Comparison of ENCODE assay signal across 8 mouse cellular contexts in the genomic region with DNA sequence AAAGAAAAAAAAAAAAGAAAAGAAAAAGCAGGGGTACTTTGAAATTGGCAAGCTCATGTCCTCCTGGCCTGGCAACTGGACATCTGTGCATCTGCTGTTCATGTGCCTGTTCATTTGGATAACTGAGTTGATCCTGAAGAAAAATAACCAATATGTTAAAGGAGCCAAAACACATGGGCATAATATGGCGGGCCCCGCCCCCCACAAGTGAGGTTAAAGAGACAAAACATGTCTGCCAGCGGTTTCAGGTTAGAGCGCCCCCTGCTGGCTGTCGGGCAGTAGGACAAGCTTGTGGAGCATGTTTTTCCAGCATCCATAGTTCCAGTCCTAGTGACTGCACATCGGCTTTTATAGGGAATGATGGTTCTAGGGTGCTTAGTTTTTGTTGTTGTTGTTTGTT. TPM values are rescaled to one million over a fixed set of nuclear protein-coding genes. Genes with fewer than 3 reads are reported as not detected.
DNase-seq lines count a peak whose midpoint lies in the region; ATAC-seq lines count a peak whose summit lies in the region.

No protein-coding gene starts in this region.

- H3K4me2 ChIP-seq in midbrain, embryonic 13.5 days (replicated peaks) = no peak overlapping the region
- peak overlapping the region; percentile 96 for H3K4me2 ChIP-seq in liver, embryonic 15.5 days

- H3K27ac ChIP-seq in midbrain, embryonic 10.5 days (replicated peaks) = no peak overlapping the region
- no peak overlapping the region for H3K27ac ChIP-seq in midbrain, embryonic 13.5 days
- H3K27ac ChIP-seq in liver, embryonic 15.5 days (replicated peaks) = peak overlapping the region; percentile 100

- peaks cover 39% of the 10 kb centered on the region for H3K36me3 ChIP-seq in midbrain, embryonic 10.5 days
- H3K36me3 ChIP-seq in midbrain, embryonic 13.5 days = peaks cover 42% of the 10 kb centered on the region
- peaks cover 46% of the 10 kb centered on the region for H3K36me3 ChIP-seq in liver, embryonic 15.5 days (replicated peaks)

- no peak overlapping the region for H3K4me3 ChIP-seq in midbrain, embryonic 10.5 days
- no peak overlapping the region for H3K4me3 ChIP-seq in midbrain, embryonic 13.5 days (replicated peaks)
- peak overlapping the region; percentile 82; the same call in 1 of the 2 replicates for H3K4me3 ChIP-seq in liver, embryonic 15.5 days (replicated peaks)

- intact Hi-C loops in heart, postnatal 14 days (cut with DNase I) = no loop called here

- peaks cover 21% of the 10 kb centered on the region for H3K4me1 ChIP-seq in midbrain, embryonic 10.5 days
- H3K4me1 ChIP-seq in midbrain, embryonic 13.5 days (replicated peaks) = peaks cover 14% of the 10 kb centered on the region
- H3K4me1 ChIP-seq in liver, embryonic 15.5 days (replicated peaks) = peaks cover 56% of the 10 kb centered on the region

- H3K27me3 ChIP-seq in midbrain, embryonic 10.5 days (ENCODE audit: low read depth, poor library complexity, severe bottlenecking) = peaks cover 16% of the 10 kb centered on the region; the same call in 1 of the 2 replicates
- H3K27me3 ChIP-seq in midbrain, embryonic 13.5 days = no peaks in the 10 kb centered on the region
- no peaks in the 10 kb centered on the region for H3K27me3 ChIP-seq in liver, embryonic 15.5 days

- H3K9me3 ChIP-seq in midbrain, embryonic 10.5 days (replicated peaks) = no peaks in the 10 kb centered on the region
- no peaks in the 10 kb centered on the region for H3K9me3 ChIP-seq in midbrain, embryonic 13.5 days
- H3K9me3 ChIP-seq in liver, embryonic 15.5 days (replicated peaks) = no peaks in the 10 kb centered on the region

- peak; percentile 80 for DNase-seq in midbrain, embryonic 10.5 days (ENCODE audit: low spot score)
- peak; percentile 92 for DNase-seq in R1 (ENCODE audit: low read depth, low spot score)
- peak; percentile 60 for DNase-seq in cerebellum, adult 9-11 months
- DNase-seq in heart, postnatal 14 days = peak; percentile 68 to 78
- DNase-seq in retina, embryonic 14.5 days (ENCODE audit: low spot score) = peak; percentile 79

- WGBS in midbrain, embryonic 10.5 days = 18% methylated on average over 6 of the region's 6 CpGs
- WGBS in midbrain, embryonic 13.5 days = 26% methylated on average over 6 of the region's 6 CpGs
- 13% methylated on average over 6 of the region's 6 CpGs for WGBS in liver, embryonic 15.5 days (ENCODE audit: insufficient replicate concordance)

- no peak for ATAC-seq in midbrain, embryonic 13.5 days
- no peak for ATAC-seq in liver, embryonic 15.5 days (ENCODE audit: insufficient read depth)
- ATAC-seq in frontal cortex, adult (ENCODE audit: low TSS enrichment) = no peak

- H3K9ac ChIP-seq in midbrain, embryonic 13.5 days (replicated peaks) = no peak overlapping the region
- no peak overlapping the region for H3K9ac ChIP-seq in liver, embryonic 15.5 days

RNA-seq across cellular contexts. Expression of a gene that starts 2.8 kb away (rescaled TPM):
- 339 and 342 TPM in 2 replicates for polyA plus RNA-seq in midbrain, embryonic 10.5 days (2016; fragmentation: Nextera tagmentation; extraction: Ambion mirVana)
- 337 and 346 TPM in 2 replicates for polyA plus RNA-seq in midbrain, embryonic 13.5 days (2015; fragmentation: Nextera tagmentation; extraction: Ambion mirVana)
- total RNA-seq in heart, postnatal 14 days (2021) = 100 to 1,000 TPM; 125 to 126 TPM
- 409 and 415 TPM in 2 replicates for polyA plus RNA-seq in liver, embryonic 15.5 days (2015; fragmentation: Nextera tagmentation; extraction: Ambion mirVana)

RNA-seq across cellular contexts. Expression of a gene that starts 19.2 kb away (rescaled TPM):
- polyA plus RNA-seq in midbrain, embryonic 10.5 days (2016; fragmentation: Nextera tagmentation; extraction: Ambion mirVana) = 45.1 and 47.0 TPM in 2 replicates
- 55.1 and 63.8 TPM in 2 replicates for polyA plus RNA-seq in midbrain, embryonic 13.5 days (2015; fragmentation: Nextera tagmentation; extraction: Ambion mirVana)
- total RNA-seq in heart, postnatal 14 days (2021) = 10 to 100 TPM; 12.5 to 13.3 TPM
- 15.0 and 15.7 TPM in 2 replicates for polyA plus RNA-seq in liver, embryonic 15.5 days (2015; fragmentation: Nextera tagmentation; extraction: Ambion mirVana)

RNA-seq across cellular contexts. Expression of a gene that starts 34.5 kb away (rescaled TPM):
- 8.9 and 15.1 TPM in 2 replicates for polyA plus RNA-seq in midbrain, embryonic 10.5 days (2016; fragmentation: Nextera tagmentation; extraction: Ambion mirVana)
- polyA plus RNA-seq in midbrain, embryonic 13.5 days (2015; fragmentation: Nextera tagmentation; extraction: Ambion mirVana) = 43.6 and 44.0 TPM in 2 replicates
- 1 to 10 TPM; 1.5 to 1.7 TPM for total RNA-seq in heart, postnatal 14 days (2021)
- polyA plus RNA-seq in liver, embryonic 15.5 days (2015; fragmentation: Nextera tagmentation; extraction: Ambion mirVana) = not detected in 2 replicates

RNA-seq across cellular contexts. Expression of a gene that starts 42.9 kb away (rescaled TPM):
- polyA plus RNA-seq in midbrain, embryonic 10.5 days (2016; fragmentation: Nextera tagmentation; extraction: Ambion mirVana) = 43.7 and 48.4 TPM in 2 replicates
- polyA plus RNA-seq in midbrain, embryonic 13.5 days (2015; fragmentation: Nextera tagmentation; extraction: Ambion mirVana) = 71.3 and 72.1 TPM in 2 replicates
- 10 to 100 TPM; 65.5 to 67.6 TPM for total RNA-seq in heart, postnatal 14 days (2021)
- polyA plus RNA-seq in liver, embryonic 15.5 days (2015; fragmentation: Nextera tagmentation; extraction: Ambion mirVana) = 18.7 and 20.5 TPM in 2 replicates

RNA-seq across cellular contexts. Expression of a gene that starts 49.1 kb away (rescaled TPM):
- 18.8 and 20.9 TPM in 2 replicates for polyA plus RNA-seq in midbrain, embryonic 10.5 days (2016; fragmentation: Nextera tagmentation; extraction: Ambion mirVana)
- polyA plus RNA-seq in midbrain, embryonic 13.5 days (2015; fragmentation: Nextera tagmentation; extraction: Ambion mirVana) = 6.3 and 7.1 TPM in 2 replicates
- total RNA-seq in heart, postnatal 14 days (2021) = 1 to 10 TPM; 1.1 to 1.2 TPM
- polyA plus RNA-seq in liver, embryonic 15.5 days (2015; fragmentation: Nextera tagmentation; extraction: Ambion mirVana) = 10.3 and 10.7 TPM in 2 replicates
